Mouse (Mus musculus) kidney, postnatal 14 days (tissue): Measurements from ENCODE around the gene Cpa5.
A peak's percentile ranks its signal among the peaks of the same experiment; 100 is the strongest.

Experiments used
- DNase-seq: peaks from one replicate; pipeline ENCODE4 v3.0.0; 2022; ENCODE audit warnings: mixed read lengths

The Cpa5 gene

DNA sequence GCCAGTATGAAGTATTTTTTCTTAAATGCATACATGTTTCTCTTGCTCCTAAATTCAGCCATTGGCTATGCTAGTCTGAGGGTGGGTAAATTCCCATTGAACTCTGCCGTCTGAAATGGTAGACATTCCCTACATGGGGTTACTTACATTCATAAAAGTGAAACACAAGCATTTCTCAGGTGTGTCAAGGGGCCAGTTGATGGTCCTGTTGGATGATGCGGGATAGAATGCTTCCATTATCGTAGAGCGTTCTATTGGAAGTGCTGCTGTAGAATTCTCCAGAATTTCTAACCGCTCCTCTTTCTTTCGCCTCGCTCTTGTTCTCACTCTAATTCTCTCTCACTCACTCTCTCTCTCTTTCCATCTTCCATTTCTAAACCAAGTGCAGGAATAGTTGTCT is at the start of gene Cpa5:
Gene Cpa5 (plus strand): TSS at position 301 of the 400 bp plus-strand sequence.
- DNase-seq = no peak

DNA sequence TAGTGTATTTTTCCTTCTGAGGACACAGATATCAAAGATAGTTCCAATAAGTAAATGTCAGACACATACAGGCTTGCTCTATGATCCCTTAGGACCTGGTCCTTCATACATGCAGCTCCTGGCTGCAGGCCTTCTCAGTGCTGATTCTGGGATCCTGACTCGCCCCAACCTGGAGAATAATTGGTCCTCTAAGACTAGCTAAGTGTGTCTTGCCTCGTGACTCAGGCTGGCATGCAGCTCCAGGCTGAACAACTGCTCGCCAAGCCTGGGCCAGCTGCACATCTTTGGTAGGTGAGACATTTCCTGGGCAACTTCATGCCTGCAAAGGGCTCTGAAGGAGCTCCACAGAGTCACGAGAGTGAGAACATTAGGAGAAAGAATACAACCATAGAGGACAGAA is 48.7 kb upstream of the Cpa5 start:
- no peak for DNase-seq

DNA sequence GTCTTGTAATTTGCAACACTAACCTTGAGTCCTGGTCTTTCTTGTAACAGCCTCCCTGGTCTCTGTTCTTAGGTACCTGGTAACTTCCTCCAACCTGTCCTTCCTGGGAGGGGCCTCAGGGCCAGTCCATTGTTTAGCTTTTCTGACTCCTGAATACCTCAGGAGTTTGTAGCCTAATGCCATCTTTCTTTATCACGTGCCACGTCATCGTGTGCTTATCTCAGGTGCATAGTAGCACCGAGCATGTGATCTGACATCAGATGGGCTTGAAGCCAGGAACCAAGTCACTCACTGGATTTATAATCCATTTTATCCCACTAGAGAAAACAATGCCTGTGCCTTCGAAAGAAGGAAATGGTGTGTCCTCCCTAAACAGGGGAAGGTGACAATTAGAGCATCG is 47.2 kb upstream of the Cpa5 start:
- no peak for DNase-seq

DNA sequence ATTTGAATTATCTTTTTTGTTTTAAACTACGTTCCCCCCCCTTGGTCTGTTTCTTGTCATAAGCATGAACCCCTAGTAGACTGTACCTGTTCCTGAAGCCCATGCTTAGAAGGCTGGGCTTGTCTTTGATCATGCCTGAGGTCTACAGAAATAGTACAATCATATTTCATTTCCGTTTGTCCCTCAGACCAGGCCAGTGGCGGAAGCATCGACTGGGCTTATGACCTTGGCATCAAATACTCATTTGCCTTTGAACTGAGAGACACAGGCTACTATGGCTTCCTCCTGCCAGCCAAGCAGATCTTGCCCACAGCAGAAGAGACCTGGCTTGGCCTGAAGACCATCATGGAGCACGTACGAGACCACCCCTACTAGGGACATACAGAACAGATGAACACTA is 46.8 kb upstream of the Cpa5 start:
- no peak for DNase-seq

DNA sequence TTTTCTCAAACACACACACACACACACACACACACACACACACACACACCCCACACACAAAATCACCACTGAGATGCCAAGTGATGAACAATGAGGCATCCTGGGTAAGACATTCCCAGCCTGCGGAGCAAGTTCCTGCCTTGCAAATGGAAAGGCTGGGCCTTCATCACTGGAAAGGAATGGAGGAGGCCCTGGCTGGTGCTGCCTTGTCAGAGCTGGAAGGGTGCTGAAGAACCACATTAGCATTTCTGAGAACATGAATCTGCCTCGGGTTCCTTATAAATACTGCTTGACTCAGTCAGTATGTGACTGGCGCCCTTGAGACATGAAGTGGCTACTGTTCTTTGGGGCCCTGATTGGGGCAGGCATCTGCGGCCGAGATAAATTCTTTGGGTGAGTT is 42.7 kb upstream of the Cpa5 start, which contains the start of gene Cpa4:
Gene Cpa4 (plus strand): TSS at position 301 of the 400 bp plus-strand sequence.
- DNase-seq = no peak

DNA sequence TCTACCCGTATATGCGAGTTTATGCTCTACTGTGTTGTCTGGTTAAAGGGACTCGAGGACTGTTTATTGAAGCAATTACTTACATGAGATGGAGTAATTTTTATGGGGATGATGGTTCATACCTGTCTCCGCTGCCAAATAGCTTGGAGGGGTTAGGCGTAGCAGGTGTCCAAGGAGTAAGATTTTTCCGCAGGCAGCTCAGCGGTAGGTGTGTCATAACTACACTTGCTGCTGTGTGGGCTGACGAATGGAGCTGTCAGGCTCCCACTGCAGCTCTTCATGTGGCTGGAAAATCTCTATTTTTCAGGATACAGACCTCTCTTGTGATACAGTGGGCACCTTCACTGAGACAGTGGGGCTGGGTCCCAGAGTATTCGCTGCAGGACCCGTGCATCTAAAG is 41.5 kb upstream of the Cpa5 start:
- no peak for DNase-seq

DNA sequence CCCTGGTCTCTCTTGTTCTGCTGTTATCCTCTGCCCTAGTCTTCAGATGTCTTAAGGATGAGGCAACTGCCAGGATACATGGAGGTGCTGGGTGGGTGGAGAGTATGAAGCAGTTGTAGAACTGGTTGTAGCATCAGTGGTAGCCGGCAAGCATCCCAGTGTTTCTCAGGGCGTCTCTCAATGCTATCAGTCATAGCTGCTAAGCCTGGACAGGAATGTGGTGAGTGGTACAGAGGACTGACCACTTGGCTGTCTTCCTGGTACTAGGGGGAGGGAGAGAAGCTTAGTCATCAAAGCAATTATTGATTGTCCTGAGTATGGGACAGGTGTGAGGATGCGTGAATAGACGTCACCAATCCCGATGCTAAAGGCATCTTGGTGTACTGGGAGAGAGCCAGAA is 40.8 kb upstream of the Cpa5 start:
- no peak for DNase-seq

DNA sequence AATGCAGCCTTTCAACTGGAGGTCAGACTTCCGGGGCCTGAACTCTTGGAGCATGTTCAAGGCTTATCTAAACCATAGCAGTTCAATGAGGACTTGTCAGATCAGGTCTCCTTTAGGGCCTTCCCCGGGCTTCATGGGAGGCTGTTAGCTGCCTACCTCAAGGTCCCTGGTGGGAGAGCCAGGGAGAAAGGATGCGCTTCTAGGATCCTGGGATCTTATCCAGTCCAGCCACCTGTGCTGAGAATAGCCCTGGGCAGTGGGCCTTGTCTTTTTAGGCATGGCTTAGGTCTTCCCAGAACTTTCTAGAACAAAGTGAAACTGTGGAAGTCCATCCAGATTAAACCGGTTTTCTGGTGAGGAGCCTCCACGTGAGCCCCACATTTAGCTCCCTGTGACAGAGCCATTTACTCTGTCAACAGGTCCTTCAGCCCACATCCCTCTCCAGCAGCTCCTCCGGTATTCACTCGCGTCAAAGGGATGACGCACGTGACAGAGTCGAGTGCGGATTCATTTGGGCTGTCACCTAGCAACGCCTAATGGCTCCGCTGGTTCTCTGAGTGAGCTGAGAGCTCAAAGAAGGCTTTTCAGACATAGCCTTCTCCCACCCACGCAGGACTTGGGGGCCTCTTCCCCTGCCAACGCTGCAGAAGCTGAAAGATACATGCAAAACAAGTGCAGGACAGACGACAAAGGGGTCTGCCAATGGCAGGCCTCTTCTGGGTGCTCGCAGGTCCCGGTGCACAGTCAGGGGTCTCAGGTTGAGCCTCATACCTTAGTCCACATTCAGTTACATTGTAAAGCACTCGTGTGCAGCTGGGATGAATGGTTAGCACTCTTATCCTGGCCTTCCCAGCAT is 38.1 kb upstream of the Cpa5 start:
- DNase-seq = no peak

DNA sequence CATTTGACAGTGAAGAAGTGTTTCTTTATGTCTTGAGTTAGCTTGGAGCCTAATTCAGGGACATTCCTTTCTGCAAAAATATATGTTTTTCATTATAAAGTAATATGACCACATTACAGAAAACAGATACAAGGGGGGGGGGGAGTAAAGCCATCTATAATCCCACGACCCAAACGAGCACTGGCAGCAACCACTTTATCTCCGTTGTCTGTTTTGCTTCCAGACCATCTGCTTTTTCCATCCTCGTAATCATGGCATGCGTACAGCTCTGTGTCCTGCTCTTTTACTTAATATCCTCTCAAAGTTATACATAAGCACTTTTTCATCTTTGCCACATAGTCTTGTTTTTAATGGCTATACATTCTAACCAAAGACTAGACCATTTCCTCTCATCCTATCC is 37.4 kb upstream of the Cpa5 start:
- no peak for DNase-seq

DNA sequence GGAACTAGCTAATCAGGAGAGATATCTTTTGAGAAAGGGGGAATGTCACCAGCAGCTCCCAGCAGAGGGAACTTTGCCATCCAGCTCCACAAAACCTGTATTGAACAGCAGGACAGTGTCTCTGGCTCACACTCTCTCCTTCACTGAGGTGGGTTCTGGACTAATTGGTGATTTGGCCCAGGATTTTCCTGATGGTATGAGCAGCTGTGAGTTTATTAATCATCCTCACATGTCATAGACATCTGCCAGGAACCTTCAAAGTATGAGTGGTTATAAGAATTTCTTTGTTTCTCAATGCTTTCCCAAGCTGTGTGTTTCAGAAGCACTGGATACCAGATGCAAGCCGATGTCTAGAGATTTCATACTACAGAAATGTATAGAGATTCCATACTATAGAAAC is 35.9 kb upstream of the Cpa5 start:
- DNase-seq = no peak

DNA sequence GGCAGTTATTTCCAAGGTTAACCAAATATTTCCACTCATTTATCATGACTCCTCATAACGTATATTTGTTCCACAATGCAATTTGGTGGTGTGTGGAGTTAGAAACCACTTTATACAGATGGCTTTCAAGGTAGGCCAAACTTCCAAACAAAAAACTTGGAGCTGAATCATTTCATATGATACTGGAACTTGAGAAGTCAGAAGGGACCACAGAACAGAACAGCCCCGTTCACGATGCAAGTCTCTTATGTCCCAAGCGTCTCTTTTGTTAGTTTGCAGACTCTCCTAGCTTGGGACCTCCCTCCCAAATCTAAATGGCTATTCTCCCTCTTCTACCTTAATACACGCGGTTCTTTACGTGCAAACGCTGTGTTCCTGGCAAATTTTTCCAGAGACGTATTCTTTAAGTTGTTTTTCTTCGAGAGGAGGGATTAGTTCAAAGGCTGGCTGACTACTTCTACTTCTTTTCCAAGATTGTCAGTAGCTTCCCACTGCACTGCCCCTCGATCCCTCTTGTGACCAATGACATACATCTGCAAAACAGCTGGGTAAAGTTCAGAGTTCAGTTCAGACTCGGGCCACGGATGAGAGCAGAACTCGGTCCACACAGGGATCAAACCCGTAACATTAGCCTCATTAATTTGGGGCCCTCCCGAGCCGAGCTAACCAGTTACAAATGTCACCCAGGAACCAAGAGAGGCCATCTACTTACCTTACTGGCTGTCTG is 34.2 kb upstream of the Cpa5 start:
- no peak for DNase-seq

DNA sequence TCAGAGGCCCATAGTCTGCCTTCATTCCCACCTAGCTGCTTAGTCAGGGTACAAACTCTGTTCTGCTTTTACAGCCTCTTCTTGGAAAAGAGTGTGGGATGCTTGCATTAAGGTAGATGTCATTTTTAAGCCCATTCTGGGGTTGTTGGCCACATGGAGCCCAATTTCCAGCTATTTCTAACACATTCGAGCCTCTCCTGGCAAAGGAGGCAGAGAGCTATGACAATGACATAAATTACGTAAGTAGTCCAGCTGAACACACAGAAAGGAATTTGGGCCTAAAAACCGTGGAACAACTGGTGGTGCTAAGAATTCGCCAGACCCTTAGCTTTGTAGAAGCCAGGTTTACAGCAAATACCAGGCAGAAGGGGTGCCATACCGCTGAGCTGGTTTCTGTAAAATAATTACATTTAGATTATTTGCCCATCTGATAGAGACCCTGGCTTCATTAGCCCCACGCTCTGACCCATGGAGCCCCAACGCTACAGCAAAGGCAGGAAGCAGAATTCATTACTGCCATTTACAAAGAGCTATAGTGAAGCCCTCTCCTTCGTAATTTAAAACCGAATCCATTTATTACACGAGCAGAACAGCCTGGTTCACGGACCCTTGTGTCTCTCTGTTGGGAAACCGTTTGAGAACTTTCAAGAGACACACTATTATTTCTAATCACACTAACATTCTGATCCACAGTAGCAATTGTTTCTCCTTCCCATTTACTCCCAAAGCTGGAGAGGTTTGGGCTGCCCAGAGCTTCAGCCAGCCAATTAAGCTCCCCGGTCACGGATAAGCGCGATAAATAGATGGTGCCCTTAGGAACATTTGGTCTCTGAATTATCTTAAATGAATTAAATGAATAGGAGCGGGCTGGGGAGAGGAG is 30.6 kb upstream of the Cpa5 start:
- DNase-seq = no peak

DNA sequence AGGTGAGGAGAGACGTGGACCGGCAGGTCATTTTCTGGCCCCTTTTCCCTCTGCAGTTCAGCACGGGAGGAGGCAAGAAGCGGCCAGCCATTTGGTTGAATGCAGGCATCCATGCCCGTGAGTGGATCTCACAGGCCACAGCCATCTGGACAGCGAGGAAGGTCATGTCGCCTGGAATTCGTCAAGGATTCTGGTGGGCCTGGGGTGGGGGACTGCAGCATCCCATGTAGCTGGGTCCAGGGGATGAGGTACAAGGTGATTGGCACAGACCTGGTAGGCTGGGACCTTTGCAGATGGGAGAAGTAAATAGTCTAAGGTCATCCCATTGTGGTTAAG is 30.0 kb upstream of the Cpa5 start:
- no peak for DNase-seq

DNA sequence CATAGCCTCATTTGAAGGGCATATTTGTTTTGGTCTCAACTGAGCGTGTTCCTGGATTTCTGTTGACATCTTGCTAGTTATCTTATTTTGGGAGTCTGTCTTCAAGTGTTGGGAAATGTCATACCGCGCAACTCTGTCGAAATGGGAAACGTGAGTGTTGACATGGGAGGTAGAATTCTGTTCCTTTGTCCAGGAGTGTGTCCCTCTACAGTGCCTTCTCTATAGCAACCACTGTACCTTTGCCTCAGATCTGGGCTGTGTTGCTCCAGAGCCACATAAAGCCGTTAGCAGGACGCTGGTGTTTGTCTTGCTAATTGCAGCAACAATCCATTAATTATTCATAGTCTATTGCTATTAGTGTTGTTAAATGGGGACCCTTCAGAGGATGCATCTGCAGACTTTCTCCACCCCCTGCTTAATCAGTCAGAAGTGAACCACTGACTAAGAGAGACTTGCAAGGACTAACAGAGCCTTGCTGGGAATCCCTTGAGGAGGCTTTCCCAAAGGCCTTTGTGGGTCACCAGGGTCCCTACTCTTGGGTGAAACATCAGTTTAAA is 23.8 kb upstream of the Cpa5 start:
- DNase-seq = no peak

DNA sequence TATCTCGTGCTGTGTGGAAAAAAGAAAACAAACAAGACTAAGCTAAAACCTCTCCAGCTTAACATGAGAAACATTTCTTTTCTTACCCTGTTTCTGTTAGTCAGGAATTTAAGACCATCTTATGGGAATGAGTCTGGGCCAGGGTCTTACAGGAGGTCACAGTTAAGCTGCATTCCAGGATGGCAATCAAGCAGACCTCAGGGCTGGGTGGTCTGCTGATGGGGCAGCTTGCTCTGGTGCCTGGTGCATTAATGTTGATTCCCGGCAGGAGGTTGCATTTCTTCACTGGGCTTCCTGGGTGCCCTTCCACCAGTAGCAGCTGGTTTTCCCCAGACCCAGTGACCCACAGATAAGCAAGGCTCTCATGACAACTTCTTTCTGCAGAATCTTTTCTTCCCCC is 21.0 kb upstream of the Cpa5 start:
- no peak for DNase-seq

DNA sequence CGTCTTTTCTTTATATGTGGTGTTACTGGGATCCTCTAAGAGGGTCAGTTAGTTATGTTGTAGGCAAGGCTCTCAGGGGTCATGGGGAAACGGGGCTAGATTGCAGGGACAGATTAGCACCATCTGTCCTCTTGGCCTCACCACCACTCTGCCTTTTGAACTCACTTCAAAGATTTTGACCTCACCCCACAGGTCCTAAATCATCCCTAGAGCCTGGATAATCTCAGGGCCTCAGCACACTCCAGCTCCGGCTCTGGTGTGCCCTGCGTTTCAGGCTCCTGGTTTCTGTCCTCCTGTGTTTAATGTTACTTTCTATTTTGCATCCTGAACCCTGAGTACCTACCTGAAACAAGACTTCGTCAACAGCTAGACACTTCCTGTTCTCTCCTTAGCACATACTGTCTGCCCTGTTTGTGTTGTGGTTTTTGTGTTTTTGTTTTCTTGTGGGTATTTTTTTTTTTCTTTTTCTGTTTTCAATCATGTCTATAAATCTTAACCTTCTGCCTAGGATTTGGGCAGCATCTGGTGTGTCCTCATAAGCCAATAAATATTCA is 18.9 kb upstream of the Cpa5 start:
- no peak for DNase-seq

DNA sequence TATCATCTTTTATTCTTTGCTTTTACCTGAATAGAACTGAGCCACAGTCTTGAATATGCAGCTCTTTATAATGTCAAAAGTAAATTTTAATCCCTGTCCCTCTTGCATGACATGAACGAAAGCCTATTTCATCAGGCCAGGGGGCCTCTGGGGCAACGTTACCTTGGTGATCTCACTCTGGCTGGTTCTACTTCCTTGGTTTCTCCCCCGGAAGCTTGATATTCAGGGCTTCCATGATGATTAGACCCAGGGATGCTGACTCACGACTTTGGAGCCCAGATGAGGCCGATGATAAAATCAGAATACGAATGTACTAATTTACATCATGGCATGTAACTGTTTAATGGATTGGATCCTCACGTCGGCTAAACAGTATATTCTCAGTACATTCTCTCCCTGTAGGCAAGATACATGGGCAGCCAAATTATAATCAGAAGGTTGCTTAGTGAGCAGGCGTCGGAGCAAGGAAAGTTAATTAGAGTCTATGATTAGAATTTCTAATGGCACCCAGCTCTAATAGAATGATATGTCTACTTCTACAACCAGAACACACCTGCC is 18.3 kb upstream of the Cpa5 start:
- DNase-seq = no peak

DNA sequence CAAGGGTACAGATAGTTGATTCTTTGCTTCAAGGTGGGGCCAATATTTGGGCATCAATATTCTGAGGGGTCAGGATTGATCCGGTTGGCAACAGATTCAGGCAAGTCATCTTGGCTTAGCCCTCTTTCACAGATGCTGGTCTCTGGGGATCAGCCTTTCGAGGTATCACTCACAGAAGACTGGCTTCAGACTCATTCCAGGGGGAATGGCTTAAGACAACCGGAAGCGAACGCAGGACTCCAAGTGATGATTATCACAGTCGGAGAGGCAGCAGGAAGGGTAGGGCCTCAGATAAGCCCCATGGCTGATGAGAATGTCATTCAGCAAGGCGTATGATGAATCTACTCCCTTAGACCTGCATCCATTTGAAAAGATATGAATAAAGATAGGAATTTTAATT is 16.4 kb upstream of the Cpa5 start:
- no peak for DNase-seq

DNA sequence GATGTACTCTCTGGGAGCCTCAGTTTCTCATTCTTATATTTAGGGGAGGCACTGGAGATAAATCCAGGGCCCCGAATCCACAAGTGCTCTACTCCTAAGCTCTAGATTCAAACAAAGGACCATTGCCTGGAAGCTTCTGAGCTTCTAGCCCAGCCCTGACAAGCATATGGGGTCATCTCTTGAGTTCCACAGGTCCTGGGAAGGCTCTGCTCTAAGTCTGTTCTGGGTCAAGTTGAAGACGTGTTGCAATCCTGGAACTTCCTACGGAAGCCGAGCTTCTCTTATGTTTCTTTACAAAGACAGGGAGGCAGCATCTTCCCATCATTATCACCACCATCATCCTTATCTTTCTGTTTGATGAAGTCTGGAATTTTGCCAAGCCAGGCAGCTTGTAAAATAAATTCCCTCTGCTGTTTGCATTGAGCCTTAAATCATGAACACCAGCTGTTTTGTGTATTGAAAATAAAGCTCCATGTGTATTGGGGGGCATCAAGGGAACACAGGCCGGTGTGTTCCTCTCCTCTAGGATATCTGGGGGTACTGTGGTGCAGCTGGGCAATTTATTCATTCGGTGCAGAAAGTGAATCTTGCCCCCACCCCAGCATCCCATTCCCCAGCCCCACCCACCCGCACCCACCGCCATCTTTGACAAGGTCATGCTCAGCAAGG is 14.4 kb upstream of the Cpa5 start:
- no peak for DNase-seq

DNA sequence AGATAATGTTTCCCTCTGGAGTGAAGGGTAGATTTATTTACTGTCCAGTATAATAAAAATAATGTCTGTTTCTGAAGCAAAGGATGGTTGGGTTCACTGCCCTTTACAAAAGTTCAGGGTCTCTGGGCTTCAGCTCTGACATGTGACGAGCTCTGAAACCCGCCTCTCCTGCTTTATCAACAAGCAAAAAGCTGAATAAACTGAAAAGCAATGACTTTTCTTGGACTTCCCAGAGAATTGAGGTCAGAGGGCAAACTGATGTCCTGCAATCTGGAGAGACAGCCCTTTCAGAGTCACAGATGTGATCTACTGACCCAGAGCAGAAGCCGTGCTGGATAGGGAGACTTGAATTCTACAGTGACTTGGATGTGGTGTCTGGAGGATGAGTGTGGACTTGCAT is 10.8 kb upstream of the Cpa5 start:
- DNase-seq = peak; percentile 57

DNA sequence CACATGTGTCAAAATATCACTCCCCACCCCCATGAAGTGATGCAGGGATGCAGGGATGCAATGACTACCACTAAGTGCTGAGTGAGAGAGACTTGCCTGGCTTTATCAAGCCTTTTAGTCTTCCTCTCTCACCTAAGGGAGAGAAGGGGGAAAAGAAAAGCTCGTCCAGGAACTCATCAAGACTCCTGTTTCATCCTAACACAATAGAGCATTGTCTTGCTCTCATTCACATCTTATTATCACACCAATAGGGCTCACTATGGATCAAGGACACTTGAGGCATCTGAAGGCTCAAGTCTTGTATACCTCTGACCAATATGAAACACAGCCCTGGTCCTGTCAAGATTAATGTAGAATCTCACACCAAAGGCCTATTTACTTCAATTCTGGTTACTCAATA is 9.8 kb upstream of the Cpa5 start:
- no peak for DNase-seq

DNA sequence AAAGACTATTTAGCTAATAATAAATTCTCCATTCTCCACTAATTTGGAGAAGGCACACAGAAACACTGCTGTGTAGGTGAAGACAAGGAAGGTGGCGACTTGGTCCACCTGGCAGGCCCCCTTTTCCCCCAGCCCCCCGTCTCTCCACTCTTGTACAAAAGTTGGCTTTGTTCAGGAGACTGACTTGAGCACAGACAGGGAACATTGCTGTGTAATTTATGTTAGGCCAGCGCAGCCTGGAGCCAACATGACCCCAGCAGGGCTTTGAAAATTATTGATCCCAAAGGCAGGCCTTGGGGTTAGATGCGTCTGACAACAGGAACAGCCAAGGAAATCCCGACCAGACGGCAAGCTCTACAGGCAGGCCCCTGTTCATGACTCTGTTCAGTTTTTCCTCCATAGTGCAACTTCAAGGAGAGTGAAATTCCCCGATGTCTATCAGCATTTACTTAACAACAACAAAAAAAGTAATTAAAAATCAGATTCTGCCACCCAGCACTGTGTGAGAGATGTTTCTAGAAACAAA is 6.4 kb upstream of the Cpa5 start:
- no peak for DNase-seq
